Mouse (Mus musculus) liver, embryonic 14.5 days (tissue): ENCODE measurements around the gene Rtbdn. TPM values are rescaled to one million over a fixed set of nuclear protein-coding genes. Genes with fewer than 3 reads are reported as not detected.

Source experiments
- ATAC-seq: fragments of 200-750 bp; cut with Nextera tagmentation; 2 replicates; pipeline ENCODE4 v1.8.0; 2017; ENCODE audit warnings: moderate number of reproducible peaks, mild to moderate bottlenecking, moderate library complexity; ENCODE audit not compliant: insufficient read depth
- DNase-seq, 3 experiments: peaks; one replicate each; pipeline ENCODE4 v3.0.0-alpha.2; 2012 to 2013; ENCODE audit warnings: low read depth in 3 of 3, low spot score in 3 of 3
- H3K27ac ChIP-seq: fragments of 300-500 bp; sonication (generic); 2 replicates; pipeline ENCODE4 v1.5.1; 2014; ENCODE audit warnings: moderate library complexity, mild to moderate bottlenecking, control low read depth, inconsistent platforms
- H3K27me3 ChIP-seq: fragments of 300-500 bp; sonication (generic); 2 replicates; pipeline ENCODE4 v1.6.1; 2014; ENCODE audit warnings: mild to moderate bottlenecking, low read length, moderate library complexity; ENCODE audit not compliant: control insufficient read depth, insufficient read depth
- H3K36me3 ChIP-seq: fragments of 300-500 bp; sonication (generic); replicated peaks from 2 replicates; pipeline ENCODE4 v1.6.1; 2014; ENCODE audit warnings: low read depth; ENCODE audit not compliant: control insufficient read depth, insufficient read depth
- H3K4me1 ChIP-seq, 2 experiments: fragments of 200-500 bp in 1 of 2; fragments of 300-500 bp in 1 of 2; sonication (generic) in 1 of 2; replicated peaks; 2 replicates each; pipeline ENCODE4 v1.6.1; 2012 to 2014; ENCODE audit warnings: antibody characterized with exemption in 1 of 2, inconsistent platforms in 1 of 2, low read length in 1 of 2; ENCODE audit not compliant: control insufficient read depth in 2 of 2, insufficient read depth in 2 of 2
- H3K4me2 ChIP-seq: fragments of 300-500 bp; sonication (generic); 2 replicates; pipeline ENCODE4 v1.6.1; 2014; ENCODE audit warnings: low read depth, mild to moderate bottlenecking, control low read depth, moderate library complexity
- H3K4me3 ChIP-seq, 2 experiments: fragments of 200-500 bp in 1 of 2; fragments of 300-500 bp in 1 of 2; sonication (generic) in 1 of 2; 2 replicates each; pipeline ENCODE4 v1.5.1; 2012 to 2014; ENCODE audit warnings: low read depth in 2 of 2, low read length in 2 of 2, mild to moderate bottlenecking in 2 of 2, control low read depth in 1 of 2, inconsistent platforms in 1 of 2, moderate library complexity in 1 of 2; ENCODE audit not compliant: insufficient read depth in 1 of 2
- H3K9ac ChIP-seq: fragments of 300-500 bp; sonication (generic); replicated peaks from 2 replicates; pipeline ENCODE4 v1.6.1; 2014; ENCODE audit warnings: mild to moderate bottlenecking, control low read depth, moderate library complexity
- H3K9me3 ChIP-seq: fragments of 300-500 bp; sonication (generic); 2 replicates; pipeline ENCODE4 v1.6.1; 2016; ENCODE audit warnings: low read length, mixed read lengths; ENCODE audit not compliant: control insufficient read depth
- CTCF ChIP-seq: IDR thresholded peaks from 2 replicates; pipeline ENCODE4 v1.5.1; 2016; ENCODE audit warnings: antibody characterized with exemption, low read depth, control low read depth
- EP300 ChIP-seq: IDR thresholded peaks from 2 replicates; pipeline ENCODE4 v1.6.1; 2016; ENCODE audit warnings: antibody characterized with exemption, low read depth
- WGBS: fragments of 180-500 bp; shearing (Covaris S2); extraction: QIAGEN DNeasy Blood & Tissue Kit; methylation state at CpG from one replicate; pipeline ENCODE4 v1.1.7; 2014; ENCODE audit not compliant: insufficient replicate concordance; 5-methylcytosine and 5-hydroxymethylcytosine counted together
- polyA plus RNA-seq, 2 experiments: library from polyadenylated mRNA; depleted of rRNA in 1 of 2; stranded (reverse) in 1 of 2; unstranded in 1 of 2; fragments of >200 nt; fragmentation: Nextera tagmentation in 1 of 2; extraction: Ambion mirVana in 1 of 2; gene quantifications; 2 replicates each; pipeline versions ENCODE4 v1.2.1 to v1.2.3; 2012 to 2014

Gene Rtbdn
- polyA plus RNA-seq, 2 experiments = not detected

DNA sequence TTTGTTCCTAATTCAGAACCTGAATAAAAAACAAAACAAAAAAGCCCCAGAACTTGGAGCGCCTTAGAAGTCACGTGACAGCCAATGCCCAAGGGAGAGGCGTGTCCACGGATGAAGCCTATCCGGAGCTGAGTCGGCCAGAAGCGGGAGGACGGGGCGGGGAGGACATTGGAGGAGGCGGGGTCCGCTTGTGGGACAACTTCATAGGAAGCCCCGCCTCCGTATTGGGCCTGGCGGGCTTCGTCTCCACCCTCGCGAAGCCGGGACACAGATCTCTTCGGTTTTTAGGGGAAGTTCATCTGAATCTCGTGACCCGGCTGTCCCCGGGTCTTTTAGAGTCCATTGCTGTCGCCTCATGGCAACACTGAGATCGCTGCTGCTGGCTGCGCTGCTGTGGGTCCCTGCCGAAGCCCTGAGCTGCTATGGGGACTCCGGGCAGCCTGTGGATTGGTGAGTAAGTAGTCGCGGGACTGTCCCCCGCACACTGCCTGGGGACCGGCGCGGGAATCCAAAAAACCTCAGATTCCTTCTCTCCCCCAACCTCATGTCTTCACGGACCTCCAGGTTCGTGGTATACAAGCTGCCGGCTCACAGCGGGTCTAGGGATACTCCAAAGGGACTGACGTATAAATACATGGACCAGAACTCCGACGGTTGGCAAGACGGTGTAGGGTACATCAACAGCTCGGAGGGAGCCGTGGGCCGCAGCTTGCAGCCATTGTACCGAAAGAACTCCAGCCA is 38.2 kb upstream of the Rtbdn start, which contains the start of gene Dnase2a:
Dnase2a (plus strand) TSS at position 140 of the 741 bp plus-strand sequence.
- WGBS = 1% methylated on average over 45 of the region's 45 CpGs

DNA sequence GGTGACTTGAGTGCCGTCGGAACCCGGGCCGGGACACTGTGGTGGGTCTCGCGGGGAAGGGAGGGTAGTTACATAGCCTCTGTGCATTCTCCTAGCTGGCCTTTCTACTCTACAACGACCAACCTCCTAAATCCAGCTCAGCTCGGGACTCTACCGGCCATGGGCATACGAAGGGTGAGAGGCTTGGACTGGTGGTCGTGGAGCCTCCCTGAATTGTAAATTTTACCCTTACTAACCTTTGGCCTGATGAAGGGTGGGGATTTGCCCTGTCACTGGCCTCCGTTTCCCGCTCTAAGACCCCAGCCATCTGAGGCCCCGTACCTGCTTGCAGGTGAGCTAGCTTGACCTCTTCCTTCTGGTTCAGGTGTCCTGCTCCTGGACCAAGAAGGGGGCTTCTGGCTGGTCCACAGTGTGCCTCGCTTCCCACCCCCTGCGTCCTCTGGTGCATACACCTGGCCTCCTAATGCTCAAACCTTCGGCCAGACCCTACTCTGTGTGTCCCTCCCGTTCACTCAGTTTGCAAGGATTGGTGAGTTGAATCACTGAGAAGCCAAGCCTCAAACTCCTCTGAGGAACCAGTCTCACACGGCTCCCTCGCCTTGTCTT is 37.5 kb upstream of the Rtbdn start:
- H3K9ac ChIP-seq = peak overlapping the region; percentile 84
- peak overlapping the region; percentile 74 for H3K27ac ChIP-seq
- ATAC-seq (no peak), DNase-seq (no peak)
- H3K9me3 ChIP-seq = no peaks in the 10 kb centered on the region
- H3K4me3 ChIP-seq = peak overlapping the region; percentile 66 to 76
- peaks cover 6% of the 10 kb centered on the region for H3K27me3 ChIP-seq
- H3K36me3 ChIP-seq = peaks cover 17% of the 10 kb centered on the region
- WGBS = 41% methylated on average over 20 of the region's 20 CpGs
- TF ChIP-seq EP300 (no peak), CTCF (no peak)
- H3K4me1 ChIP-seq = peaks cover 3 to 18% of the 10 kb centered on the region in 2 experiments; a peak in 3 of 4 replicates
- H3K4me2 ChIP-seq = peak overlapping the region; percentile 81

More for the DNA sequence above, 38.2 kb upstream of the Rtbdn start, which contains the start of gene Dnase2a:
- H3K4me1 ChIP-seq = peaks cover 5 to 20% of the 10 kb centered on the region in 2 experiments
- no peaks in the 10 kb centered on the region for H3K9me3 ChIP-seq
- H3K4me3 ChIP-seq = peak within 1 kb of the TSS; percentile 66 to 76
- peak; percentile 97 for DNase-seq
- H3K4me2 ChIP-seq = peak within 1 kb of the TSS; percentile 81
- ATAC-seq = peak; percentile 89
- peak within 1 kb of the TSS; percentile 84 for H3K9ac ChIP-seq
- TF ChIP-seq CTCF (no peak), EP300 (no peak; the same call in 1 of the 2 replicates)
- H3K27me3 ChIP-seq = peaks cover 6% of the 10 kb centered on the region
- peaks cover 23% of the 10 kb centered on the region for H3K36me3 ChIP-seq
- peak within 1 kb of the TSS; percentile 78 for H3K27ac ChIP-seq

- TF ChIP-seq CTCF (no peak), EP300 (no peak)
- H3K4me2 ChIP-seq = peak overlapping the region; percentile 81
- ATAC-seq = no peak
- peak overlapping the region; percentile 84; the same call in 1 of the 2 replicates for H3K9ac ChIP-seq
- peaks cover 3 to 18% of the 10 kb centered on the region in 2 experiments; a peak in 3 of 4 replicates for H3K4me1 ChIP-seq
- DNase-seq = no peak
- H3K4me3 ChIP-seq = peak overlapping the region; percentile 66 to 76; a peak in 3 of 4 replicates
- 51% methylated on average over 5 of the region's 5 CpGs for WGBS
- H3K27ac ChIP-seq = peak overlapping the region; percentile 14
- peaks cover 6% of the 10 kb centered on the region for H3K27me3 ChIP-seq
- peaks cover 10% of the 10 kb centered on the region for H3K36me3 ChIP-seq
- H3K9me3 ChIP-seq = no peaks in the 10 kb centered on the region
Observed at GRCm38 (mm10) chr8:84909949-84910348, 36.8 kb upstream of the Rtbdn start.

GRCm38 (mm10) chr8:84910551-84910950 is 36.2 kb upstream of the Rtbdn start:
- H3K9ac ChIP-seq = no peak overlapping the region
- peaks cover 3 to 18% of the 10 kb centered on the region in 2 experiments; a peak in 3 of 4 replicates for H3K4me1 ChIP-seq
- TF ChIP-seq EP300 (no peak), CTCF (no peak)
- DNase-seq = no peak
- H3K4me3 ChIP-seq = no peak overlapping the region
- no peaks in the 10 kb centered on the region for H3K9me3 ChIP-seq
- peaks cover 4% of the 10 kb centered on the region for H3K36me3 ChIP-seq
- H3K27ac ChIP-seq = no peak overlapping the region
- ATAC-seq = no peak
- no peak overlapping the region; the same call in 1 of the 2 replicates for H3K4me2 ChIP-seq
- 79% methylated on average over 6 of the region's 6 CpGs for WGBS
- H3K27me3 ChIP-seq = peaks cover 6% of the 10 kb centered on the region

DNA sequence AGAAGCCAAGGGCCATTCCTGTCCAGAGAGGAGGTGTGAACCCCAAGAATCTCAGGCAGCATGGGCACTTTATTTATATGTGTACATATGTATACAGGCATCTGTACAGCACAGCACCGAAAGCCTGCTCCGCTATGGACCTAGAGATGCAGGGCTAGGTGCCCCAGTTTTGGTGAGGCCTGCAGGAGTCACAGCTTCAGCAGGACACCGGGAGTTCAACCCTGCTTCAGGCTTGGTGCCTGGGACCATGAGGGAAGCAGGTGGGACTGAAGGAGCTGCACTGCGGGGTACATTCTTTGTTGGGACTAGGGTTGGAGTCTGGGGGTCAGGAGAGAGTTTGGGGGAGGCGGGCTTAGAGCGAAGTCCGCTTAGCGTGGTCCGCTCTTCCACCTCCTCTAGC is 34.9 kb upstream of the Rtbdn start:
- no peaks in the 10 kb centered on the region for H3K9me3 ChIP-seq
- H3K4me3 ChIP-seq = no peak overlapping the region
- H3K27me3 ChIP-seq = peaks cover 6% of the 10 kb centered on the region
- no peak overlapping the region for H3K4me2 ChIP-seq
- H3K9ac ChIP-seq = no peak overlapping the region
- DNase-seq (no peak), ATAC-seq (no peak)
- H3K36me3 ChIP-seq = no peaks in the 10 kb centered on the region; the same call in 1 of the 2 replicates
- peaks cover 3 to 18% of the 10 kb centered on the region in 2 experiments; a peak in 3 of 4 replicates for H3K4me1 ChIP-seq
- WGBS = 90% methylated on average over 9 of the region's 9 CpGs
- TF ChIP-seq EP300 (no peak), CTCF (no peak)
- H3K27ac ChIP-seq = no peak overlapping the region
